Mouse (Mus musculus): ENCODE measurements at regions not wholly inside any gene's neighbourhood (a gene's known extent, or its start where the extent isn't known, plus 50 kb on each side); places are given as distances from the start of the nearest gene placed in this dataset.

- DNase-seq = no peak
Measured at GRCm38 (mm10) chrX:108608446-108608845, 56.2 kb downstream of the Gm379 start.

- DNase-seq = no peak
Measured at GRCm38 (mm10) chrX:108599906-108600468, 64.7 kb downstream of the Gm379 start.

- no peak for DNase-seq
Measured at GRCm38 (mm10) chrX:108561977-108562376, 102.7 kb downstream of the Gm379 start.

- DNase-seq = no peak
Measured at GRCm38 (mm10) chrX:108543149-108543548, 121.5 kb downstream of the Gm379 start.

- no peak for DNase-seq
Measured at GRCm38 (mm10) chrX:108541410-108541809, 123.3 kb downstream of the Gm379 start.

- DNase-seq = peak; percentile 8
Measured at GRCm38 (mm10) chrX:108536995-108537394, 127.7 kb downstream of the Gm379 start.

Data from kidney, adult 11 months (tissue).